Mouse (Mus musculus) layer of hippocampus, adult 18-20 months (tissue): ENCODE data around the gene Mrtfa. TPM values are rescaled to one million over a fixed set of nuclear protein-coding genes. Genes with fewer than 3 reads are reported as not detected.

Experiments
- DNase-seq, 2 experiments: peaks; one replicate each; pipeline ENCODE4 v3.0.0; 2022; ENCODE audit warnings: low spot score in 2 of 2
- total RNA-seq, 2 experiments: library from RNA; stranded (reverse); gene quantifications; 2 replicates each; pipeline ENCODE4 v1.2.3; 2021

Mrtfa gene
- total RNA-seq, 2 experiments from 2014 or later: 102 to 104 TPM

DNA sequence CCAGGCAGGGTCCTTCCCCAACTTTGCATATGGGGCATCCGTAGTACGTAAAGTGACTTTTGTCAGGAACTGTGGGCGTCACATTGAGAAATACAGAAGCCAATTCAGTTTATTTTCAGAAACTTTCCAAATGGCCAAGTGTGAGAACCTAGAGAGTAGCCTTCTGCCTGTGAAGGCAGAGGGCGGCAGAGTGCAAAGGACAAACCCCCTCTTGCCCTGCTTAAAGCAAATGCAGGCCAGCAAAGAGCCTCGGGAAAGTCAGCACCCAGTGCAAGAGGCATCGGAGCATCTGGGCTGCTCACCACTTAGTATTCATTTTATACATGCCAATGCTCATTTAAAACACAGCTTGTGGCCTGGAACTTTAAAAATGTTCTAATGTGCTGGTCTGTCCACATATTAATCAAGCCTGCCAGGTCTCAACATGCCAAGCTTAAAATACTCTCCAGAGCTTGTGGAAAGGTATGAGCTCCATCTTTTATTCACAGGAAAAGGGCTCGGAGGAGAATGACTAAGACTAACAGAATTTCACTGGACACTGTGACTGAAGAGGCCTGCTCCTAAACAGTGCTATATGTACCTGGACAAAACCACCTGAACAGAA, 31.9 kb downstream of the Mrtfa start:
- no peak for DNase-seq

DNA sequence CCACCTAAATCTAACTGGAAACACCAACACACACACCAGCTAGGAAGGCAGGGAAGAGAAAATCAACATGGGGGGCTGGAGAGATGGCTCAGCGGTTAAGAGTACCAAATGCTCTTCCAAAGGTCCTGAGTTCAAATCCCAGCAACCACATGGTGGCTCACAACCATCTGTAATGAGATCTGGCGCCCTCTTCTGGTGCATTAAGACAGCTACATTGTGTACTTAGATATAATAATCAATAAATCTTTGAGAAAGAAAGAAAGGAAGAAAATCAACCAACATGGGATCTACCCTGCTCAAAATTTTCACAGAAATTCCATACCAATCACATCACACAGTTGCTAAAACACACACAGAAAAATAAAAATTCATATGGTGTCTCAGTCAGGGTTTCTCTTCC, 34.1 kb downstream of the Mrtfa start:
- DNase-seq: no peak

DNA sequence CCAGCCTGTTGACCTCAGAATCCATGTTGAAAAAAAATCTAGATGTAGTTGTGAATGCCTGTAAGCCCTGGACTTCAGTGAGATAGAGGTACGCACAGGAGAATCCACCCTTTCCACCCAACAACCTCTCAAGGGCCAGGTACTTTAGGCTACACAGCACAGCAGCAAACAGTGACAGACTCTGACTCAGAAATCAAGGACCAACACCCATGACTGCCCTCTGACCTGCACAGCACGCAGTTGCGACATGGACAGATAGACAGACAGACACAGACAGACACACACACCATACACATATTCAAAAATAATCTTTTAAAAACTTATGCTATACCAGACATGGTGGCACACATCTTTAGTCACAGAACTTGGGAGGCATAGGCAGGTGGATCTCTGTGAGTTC, 34.7 kb downstream of the Mrtfa start:
- DNase-seq: no peak

DNA sequence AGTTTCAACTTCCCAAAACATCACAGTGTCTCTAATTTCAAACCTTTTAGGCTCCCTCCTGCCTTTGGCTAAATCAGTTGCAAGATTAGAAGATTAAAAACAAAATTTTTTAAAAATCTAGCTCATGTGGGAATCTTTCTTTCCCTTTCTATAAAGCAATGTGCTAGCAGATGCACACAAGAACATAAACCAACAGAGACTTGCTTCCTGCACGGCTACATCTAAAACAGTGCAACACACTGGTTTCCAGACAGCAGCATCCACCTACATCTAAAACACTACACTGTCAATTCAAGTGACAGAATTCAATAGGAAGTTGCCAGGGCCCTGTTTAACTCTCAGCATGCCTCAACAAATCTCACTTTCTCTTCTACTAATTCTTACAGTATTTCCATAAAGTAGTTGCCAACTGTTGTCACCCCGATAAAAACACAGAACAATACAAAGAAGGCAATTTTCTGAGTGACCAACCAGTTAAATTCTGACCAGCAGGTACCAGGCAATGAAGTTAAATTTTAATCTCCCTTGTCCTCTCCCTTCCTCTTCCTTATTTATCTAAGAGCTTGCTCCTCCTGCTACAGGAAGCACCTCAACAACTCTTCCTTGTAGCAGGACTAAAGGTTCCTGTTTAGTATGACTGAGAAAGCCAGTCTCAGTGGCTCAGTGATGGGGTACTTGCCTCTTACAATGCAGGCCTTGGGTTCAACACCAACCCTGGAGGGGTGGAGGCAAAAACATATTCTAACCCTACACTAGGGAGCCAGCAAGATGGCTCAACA, 35.5 kb downstream of the Mrtfa start:
- peak in 1 of 2 experiments; percentile 41 for DNase-seq

DNA sequence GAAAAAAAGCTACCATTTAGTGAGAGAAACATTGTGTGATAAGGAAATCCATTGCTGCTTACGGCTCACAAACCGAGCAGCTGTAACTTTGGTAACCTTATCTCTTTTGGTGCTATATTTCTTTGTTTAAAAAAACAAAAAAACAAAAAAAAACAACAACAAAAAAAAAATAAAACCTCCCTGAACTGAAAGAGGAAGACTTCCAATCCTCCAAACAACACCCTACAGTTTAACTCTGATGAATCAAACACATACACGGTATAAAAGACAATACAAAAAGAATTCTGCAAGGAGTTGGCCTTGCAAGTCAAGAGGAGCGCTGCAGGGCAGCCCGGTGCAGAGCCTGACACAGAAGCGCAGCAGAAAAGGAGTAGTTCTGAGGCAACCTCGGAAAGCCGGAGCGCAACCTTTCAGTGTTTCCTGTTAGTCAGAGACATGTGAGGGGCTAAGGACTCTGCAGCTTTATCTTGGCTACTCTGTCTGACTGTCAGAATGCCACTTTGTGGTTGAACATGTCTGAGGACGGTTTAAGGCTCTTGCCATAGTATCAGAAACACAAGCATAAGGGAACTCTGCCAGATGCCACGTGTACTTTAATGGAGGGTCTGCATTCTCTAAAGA, 48.5 kb downstream of the Mrtfa start:
- DNase-seq: no peak

DNA sequence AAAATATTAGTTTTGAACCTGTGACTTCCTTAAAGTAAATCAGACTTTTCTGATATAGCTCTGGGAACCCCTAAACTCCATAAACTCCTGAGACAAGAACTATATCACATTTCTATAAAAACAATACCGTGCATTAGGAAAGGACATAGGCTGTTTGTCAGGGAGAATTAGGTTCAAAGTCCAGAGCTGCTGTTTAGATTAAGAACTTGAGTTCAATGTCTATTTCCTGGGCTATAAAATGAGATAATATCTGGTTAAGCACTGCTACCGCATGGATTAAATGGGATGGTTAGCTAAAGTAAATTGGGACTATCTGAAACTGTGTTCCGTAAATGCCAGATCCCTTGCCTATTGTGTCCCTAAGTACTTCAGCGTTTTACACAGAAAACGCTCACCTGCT, 50.6 kb downstream of the Mrtfa start:
- no peak for DNase-seq

DNA sequence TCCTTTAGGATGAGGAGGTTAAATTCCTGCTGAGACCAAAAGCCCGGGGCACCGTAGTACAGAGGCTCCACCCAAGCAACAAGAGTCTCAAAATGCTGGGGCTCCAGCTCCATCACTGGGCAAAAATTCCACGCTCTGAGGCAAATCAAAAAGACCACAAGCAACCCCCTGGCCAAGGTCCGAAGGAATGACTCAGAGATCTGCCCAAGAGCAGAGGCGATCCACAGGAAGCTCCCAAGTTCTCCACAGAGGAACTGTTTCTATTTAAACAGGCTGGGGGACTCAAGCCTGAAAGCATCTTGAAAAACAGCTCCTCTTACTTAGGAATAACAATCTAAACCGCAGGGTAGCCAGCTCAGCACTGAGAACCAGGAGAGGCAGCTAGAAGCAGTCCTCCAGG, 53.3 kb downstream of the Mrtfa start:
- DNase-seq: no peak

DNA sequence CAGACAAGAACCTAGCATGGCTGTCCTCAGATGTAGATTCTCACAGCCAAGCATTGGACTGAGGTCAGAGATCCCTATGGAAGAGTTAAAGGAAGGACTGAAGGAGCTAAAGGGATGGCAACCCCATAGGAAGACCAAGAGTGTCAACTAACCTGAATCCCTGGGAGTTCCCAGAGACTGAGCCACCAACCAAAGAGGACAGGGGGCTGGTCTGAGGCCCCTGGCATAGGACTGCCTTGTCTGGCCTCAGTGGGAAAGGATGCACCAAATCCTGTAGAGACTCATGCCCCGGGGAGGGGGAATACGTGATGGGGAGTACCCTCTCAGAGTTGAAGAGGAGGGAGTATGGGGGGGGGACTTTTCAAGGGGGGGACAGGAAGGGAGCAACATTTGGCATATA, 56.8 kb downstream of the Mrtfa start:
- no peak for DNase-seq

DNA sequence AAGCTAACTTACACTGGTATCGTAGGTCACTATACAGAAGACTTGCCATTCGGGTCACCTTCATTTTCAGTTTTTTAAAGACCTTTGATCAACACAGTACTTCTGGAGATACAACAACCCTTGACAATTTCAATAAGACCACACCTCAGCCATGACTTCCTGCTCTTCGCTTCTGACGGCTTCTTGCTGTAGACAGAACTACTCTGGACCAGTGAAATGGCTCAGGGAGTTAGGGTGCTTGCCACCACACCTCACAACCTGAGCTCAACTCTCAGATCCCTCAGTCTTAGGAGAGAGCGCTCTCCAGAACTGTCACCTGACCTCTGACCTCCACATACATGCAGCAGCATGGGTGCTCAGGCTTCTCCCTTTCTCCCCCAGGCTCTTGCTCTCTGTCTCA, 59.4 kb downstream of the Mrtfa start:
- DNase-seq: no peak

DNA sequence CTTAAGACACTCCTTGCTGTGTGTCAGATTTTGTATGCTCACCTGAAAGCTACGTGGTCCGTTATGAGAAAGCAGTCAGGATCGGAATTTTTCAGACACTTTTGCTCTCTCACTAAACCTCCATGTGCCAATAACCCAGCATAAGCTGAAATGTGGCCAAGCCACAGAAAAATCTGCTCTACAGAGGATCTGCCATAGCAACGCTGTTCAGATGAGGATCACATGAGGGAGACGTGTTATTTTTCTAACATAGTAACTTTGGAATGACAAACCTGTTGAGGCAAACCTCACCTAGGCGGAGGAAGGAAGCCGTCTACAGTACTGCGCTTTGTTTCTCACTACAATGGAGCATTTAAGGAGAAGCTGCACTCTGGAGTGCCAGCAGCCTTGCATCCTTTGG, 60.6 kb downstream of the Mrtfa start:
- DNase-seq: peak; percentile 56 to 83

DNA sequence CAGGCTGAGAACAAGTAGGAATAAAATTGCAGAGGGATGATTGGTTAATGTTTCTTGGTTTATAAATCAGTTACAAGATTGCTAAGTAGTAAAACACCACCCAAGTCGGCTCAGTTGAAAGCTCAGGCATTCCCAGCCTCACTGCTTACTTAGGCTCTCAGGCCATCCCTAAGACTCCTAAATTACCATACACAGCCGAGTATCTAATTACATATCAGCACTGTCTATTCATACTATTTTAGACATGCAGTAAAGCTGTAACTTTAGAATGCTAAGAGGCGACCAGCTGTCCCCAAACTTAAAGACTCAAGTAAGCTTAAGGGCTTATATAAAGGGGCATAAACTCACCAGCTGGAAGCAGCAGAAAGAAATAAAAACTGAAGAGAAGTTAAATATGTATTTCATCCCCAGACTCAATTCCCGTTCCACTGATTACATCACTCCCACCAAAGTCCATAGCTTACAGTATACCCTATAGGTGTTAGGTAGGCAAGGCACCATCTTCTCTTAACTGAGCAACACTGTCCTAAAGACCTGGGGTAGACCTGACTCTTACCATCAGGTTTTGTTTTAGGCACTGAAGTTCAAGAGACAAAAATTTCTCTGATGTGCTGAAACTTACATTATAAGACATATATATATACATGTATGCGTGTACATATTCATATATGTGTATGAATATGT, 62.3 kb downstream of the Mrtfa start:
- no peak for DNase-seq

DNA sequence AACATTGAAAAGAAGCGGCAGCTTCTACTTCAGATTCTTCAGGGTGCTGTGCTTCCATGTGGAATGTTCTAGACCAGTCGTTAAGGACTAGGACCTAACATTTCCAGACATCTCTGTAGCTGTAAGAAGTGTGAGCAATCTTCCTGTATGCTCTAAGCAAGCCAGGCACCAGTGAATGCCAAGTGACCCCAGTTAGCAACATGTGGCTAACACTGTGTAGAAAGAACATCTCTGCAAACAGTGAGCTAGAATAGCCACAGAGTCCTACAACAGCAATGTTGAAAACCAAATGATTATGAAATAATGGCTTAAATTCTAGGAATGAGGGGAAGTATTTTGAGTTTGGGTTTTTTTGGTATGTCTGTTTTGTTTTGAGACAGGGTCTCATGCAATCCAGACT, 66.3 kb downstream of the Mrtfa start:
- DNase-seq: no peak

DNA sequence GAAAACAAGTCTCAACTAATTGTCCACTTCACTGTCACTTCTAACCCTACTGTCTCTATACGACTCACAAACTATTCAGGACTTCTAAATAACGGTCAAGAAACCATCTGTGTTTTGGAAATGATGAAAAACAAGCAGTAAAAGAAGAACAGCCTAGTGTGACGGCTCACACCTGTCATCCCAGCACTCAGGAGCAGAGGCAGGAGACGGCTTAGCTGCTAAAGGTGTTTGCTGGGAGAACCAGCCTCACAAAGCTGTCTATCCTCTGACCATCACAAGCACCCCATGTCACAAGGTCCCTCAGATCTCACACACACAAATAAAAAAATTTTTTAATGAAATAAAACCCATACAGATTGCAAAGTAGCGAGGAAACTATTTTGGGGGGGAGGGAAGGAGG, 67.4 kb downstream of the Mrtfa start:
- DNase-seq: no peak

DNA sequence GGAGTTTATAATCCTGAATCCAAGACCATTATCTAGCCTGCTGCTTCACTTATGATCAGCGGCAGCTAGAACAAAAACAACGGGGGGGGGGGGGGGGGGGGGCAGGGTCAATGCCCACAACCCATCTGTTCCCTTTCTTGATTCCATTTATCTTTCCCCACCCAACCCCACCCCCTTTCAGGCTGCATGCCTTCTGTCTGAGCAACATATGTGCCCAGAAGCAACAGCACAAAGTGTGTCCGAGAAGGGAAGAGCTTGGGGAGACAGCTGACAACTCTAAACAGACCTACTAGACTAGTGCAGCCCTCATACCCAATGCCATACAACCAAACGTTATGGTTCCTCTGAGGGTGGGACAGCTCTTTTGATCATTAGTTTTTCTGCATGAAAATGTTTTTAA, 68.0 kb downstream of the Mrtfa start:
- peak in 1 of 2 experiments; percentile 62 for DNase-seq

DNA sequence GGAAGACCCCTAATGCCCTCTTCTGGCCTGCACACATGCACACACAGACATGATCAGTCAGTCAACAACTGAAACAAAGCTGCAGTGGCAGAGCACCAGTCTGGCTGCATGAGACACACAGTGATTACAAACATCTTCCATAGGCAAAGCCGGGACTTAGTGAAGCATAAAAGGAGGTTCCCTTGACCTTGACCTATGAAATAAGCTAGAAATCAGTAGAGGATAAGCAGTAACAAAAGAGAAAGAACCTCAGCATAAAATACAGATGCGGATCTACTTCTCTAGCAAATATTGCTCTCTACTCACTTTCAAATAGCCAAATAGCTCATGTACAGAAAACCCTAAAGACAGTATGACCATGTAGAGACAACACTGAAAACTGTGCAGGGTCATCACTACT, 68.5 kb downstream of the Mrtfa start:
- DNase-seq: no peak

DNA sequence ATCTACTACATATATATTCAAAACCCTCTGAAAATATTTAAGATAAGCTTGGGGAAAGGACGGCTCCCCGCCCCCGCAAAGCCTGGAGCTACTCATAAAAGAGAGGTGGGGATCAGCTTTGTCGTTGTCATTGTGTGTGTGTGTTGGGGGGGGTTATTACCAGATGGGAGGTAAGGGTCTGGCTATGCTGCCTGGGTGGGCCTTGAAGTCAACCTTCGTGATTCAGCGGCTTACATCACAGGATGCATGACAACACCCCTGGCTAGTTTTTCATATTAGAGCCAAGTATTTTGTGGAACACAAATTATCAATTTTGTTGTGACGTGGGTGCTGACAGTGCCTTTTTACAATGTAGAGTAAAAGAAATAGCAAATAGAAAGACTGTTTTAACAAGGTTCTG, 69.6 kb downstream of the Mrtfa start:
- no peak for DNase-seq

DNA sequence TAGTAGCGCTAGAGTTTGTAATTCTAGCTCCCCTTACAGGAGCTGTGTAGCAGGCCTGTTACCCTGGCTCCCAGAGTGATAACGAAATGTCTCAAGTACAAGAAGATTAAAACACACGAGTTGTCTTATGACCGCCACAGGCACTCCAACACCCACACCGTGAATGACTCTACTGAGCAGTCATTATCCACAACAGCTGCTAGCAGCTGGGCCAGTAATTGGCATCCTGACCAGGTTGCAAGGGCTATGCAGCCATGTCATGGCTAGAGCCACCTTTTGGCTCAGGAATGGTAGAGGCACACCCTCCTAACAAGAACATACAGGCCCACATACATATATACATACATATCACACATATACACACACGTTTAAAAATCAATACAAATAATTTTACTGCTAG, 70.4 kb downstream of the Mrtfa start:
- no peak for DNase-seq

DNA sequence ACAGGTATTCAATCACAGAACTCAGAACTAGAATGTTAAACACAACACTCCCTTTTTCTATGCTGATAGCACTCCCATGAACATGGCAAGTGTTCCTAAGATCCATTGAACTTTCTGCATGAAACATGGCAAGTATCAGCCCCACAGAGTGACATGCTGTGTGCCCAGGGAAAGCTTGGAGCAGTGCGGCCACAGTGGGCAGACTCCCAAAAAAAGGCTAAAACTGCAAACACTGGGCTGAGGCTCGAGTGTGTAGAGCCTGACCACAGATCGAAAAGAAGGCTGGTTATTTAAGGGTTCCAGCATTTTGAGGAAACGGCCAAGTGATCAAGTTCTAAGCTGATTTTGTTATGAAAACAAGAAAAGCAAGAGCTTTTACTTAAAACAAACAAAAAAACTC, 72.3 kb downstream of the Mrtfa start:
- no peak for DNase-seq

DNA sequence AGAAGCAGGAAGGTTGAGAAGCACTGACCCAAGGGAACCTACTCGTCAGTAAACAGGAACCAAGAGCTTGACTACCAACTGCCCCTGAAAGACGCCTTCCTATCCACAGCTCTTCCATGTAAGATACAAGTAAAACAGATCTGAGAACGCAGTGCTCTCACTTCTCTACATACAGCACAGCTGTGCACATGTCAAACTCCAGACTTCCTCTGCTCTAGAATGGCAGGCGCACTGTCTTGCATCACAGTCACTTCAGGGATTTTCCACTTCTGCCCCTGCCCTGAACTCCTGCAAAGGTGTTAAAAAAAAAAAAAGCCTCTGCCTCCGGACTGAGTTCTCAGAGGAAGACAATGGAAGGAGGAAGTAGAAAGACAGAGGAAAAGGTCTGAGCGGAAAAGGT, 78.0 kb downstream of the Mrtfa start:
- no peak for DNase-seq

DNA sequence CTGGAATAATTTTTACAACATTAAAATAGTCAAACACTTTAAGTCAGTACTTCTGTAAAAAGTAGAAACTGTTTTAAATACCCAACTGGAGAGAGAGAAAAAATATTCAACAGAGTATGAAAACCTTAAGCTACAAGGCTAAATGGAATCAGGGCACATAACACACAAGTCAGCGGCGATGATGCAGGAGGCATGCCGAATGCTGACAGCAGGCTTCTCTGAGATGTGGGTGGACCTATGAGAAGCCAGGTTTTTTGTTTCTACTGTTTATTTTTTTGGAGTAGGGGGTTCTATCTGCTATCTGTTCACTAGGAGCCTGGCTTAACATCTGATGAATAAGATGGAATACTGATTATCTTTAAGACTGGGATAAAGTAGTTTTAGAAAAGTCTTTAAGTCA, 80.2 kb downstream of the Mrtfa start:
- peak in 1 of 2 experiments; percentile 69 for DNase-seq

DNA sequence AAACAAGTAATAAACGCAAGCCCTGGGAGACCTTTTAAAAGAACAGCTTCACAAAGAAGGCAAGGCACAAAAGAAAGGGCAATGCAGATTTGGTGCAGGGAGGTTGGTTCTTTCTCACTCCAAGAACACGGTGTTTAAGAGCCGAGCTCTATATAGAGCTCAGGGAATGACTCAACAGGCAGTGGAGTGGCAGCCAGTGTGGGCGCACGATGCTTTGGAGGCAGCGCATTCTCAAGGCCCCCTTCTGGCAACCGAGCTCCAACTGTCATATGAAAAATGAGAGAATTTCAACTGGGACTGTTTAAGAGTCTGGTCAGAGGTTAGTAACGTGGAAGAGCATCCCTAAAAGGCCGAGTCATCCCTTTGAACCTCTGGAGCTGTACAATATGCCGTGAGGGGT, 84.6 kb downstream of the Mrtfa start:
- DNase-seq: peak; percentile 74 to 88
